Mouse (Mus musculus): ENCODE results near the gene Plin3. TPM values are rescaled to one million over a fixed set of nuclear protein-coding genes. Genes with fewer than 3 reads are reported as not detected.
"Not testable (repeated sequence)": the region's sequence is repeated elsewhere in the genome, so short reads cannot be mapped to it uniquely, and the experiment has no call there.

Gene Plin3
- polyA plus RNA-seq, 1 experiment from 2014 or later, result 18.3 TPM

- WGBS, result 24% methylated on average over 12 of the region's 12 CpGs
- Histone ChIP-seq H3K27me3 (no peaks in the 10 kb centered on the region), H3K9ac (peak overlapping the region; percentile 60), H3K4me2 (peak overlapping the region; percentile 68), H3K36me3 (ENCODE audit: poor library complexity, severe bottlenecking) (peaks cover 15% of the 10 kb centered on the region), H3K4me3 (peak overlapping the region; percentile 41), H3K9me3 (replicated peaks) (no peaks in the 10 kb centered on the region), H3K27ac (peak overlapping the region; percentile 59; the same call in 1 of the 2 replicates), H3K4me1 (peaks cover 9% of the 10 kb centered on the region)
- peak; percentile 88 for ATAC-seq
Observed at GRCm38 (mm10) chr17:56269153-56269630, 23.5 kb downstream of the Plin3 start.

- 64% methylated on average over 3 of the region's 3 CpGs for WGBS
Observed at GRCm38 (mm10) chr17:56266271-56266670, 26.4 kb downstream of the Plin3 start.

GRCm38 (mm10) chr17:56265869-56266268 is 26.8 kb downstream of the Plin3 start:
- Histone ChIP-seq H3K27ac (no peak overlapping the region), H3K36me3 (ENCODE audit: poor library complexity, severe bottlenecking) (peaks cover 32% of the 10 kb centered on the region), H3K9ac (no peak overlapping the region), H3K9me3 (replicated peaks) (no peaks in the 10 kb centered on the region), H3K27me3 (no peaks in the 10 kb centered on the region), H3K4me2 (no peak overlapping the region), H3K4me1 (peaks cover 24% of the 10 kb centered on the region), H3K4me3 (no peak overlapping the region)
- 91% methylated on average over 3 of the region's 3 CpGs for WGBS
- ATAC-seq, result no peak

More at GRCm38 (mm10) chr17:56266271-56266670, 26.4 kb downstream of the Plin3 start:
- no peak overlapping the region for H3K4me2 ChIP-seq
- no peak for ATAC-seq
- peaks cover 32% of the 10 kb centered on the region for H3K36me3 ChIP-seq (ENCODE audit: poor library complexity, severe bottlenecking)
- H3K4me3 ChIP-seq, result no peak overlapping the region
- H3K9me3 ChIP-seq (replicated peaks), result no peaks in the 10 kb centered on the region
- no peaks in the 10 kb centered on the region for H3K27me3 ChIP-seq
- H3K9ac ChIP-seq, result no peak overlapping the region
- H3K4me1 ChIP-seq, result peaks cover 20% of the 10 kb centered on the region
- no peak overlapping the region for H3K27ac ChIP-seq

- no peak for ATAC-seq
- peaks cover 31% of the 10 kb centered on the region for H3K4me1 ChIP-seq
- H3K9ac ChIP-seq, result no peak overlapping the region
- H3K27me3 ChIP-seq, result no peaks in the 10 kb centered on the region
- no peaks in the 10 kb centered on the region for H3K9me3 ChIP-seq (replicated peaks)
- H3K4me2 ChIP-seq, result no peak overlapping the region
- H3K4me3 ChIP-seq, result no peak overlapping the region
- no peak overlapping the region for H3K27ac ChIP-seq
- peaks cover 41% of the 10 kb centered on the region for H3K36me3 ChIP-seq (ENCODE audit: poor library complexity, severe bottlenecking)
- WGBS, result 95% methylated on average over 4 of the region's 4 CpGs
Observed at GRCm38 (mm10) chr17:56265011-56265410, 27.7 kb downstream of the Plin3 start.

- Histone ChIP-seq H3K27me3 (no peaks in the 10 kb centered on the region), H3K36me3 (ENCODE audit: poor library complexity, severe bottlenecking) (peaks cover 51% of the 10 kb centered on the region), H3K9me3 (replicated peaks) (no peaks in the 10 kb centered on the region), H3K4me2 (no peak overlapping the region), H3K4me1 (peaks cover 35% of the 10 kb centered on the region), H3K27ac (no peak overlapping the region), H3K4me3 (no peak overlapping the region), H3K9ac (no peak overlapping the region)
- ATAC-seq, result peak; percentile 78
- 23% methylated on average over 8 of the region's 8 CpGs for WGBS
Observed at GRCm38 (mm10) chr17:56264020-56264419, 28.7 kb downstream of the Plin3 start.

- Histone ChIP-seq H3K9me3 (replicated peaks) (no peaks in the 10 kb centered on the region), H3K9ac (peak overlapping the region; percentile 37; the same call in 1 of the 2 replicates), H3K27me3 (no peaks in the 10 kb centered on the region), H3K4me3 (no peak overlapping the region), H3K4me1 (peaks cover 45% of the 10 kb centered on the region), H3K27ac (no peak overlapping the region), H3K4me2 (no peak overlapping the region), H3K36me3 (ENCODE audit: poor library complexity, severe bottlenecking) (peaks cover 64% of the 10 kb centered on the region)
- ATAC-seq, result no peak
- WGBS, result 85% methylated on average over 3 of the region's 3 CpGs
Observed at GRCm38 (mm10) chr17:56262645-56263094, 30.0 kb downstream of the Plin3 start.

DNA sequence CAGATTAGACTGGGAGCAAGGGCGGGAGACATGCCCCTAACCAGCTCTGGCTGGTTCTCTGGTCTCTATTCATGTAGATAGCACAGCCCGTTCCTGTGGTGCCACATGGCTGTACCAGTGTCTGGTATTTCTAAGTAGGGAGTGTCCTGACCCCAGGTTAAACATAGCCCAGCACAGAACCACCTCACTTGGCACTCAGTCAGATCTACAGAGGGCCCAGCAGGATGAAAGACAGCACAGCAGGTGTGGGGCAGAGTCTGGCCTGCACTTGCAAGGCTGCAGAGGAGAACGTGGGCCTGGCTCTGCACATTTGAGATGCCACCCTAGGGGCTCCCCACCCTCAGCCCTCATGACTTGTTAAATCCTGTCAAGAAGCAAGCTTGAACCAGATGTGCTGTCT is 31.5 kb downstream of the Plin3 start:
- Histone ChIP-seq H3K36me3 (ENCODE audit: poor library complexity, severe bottlenecking) (peaks cover 66% of the 10 kb centered on the region), H3K4me1 (peaks cover 52% of the 10 kb centered on the region), H3K4me2 (no peak overlapping the region), H3K27me3 (no peaks in the 10 kb centered on the region), H3K9me3 (replicated peaks) (no peaks in the 10 kb centered on the region), H3K9ac (no peak overlapping the region), H3K27ac (no peak overlapping the region), H3K4me3 (no peak overlapping the region)
- WGBS, result 78% methylated on average over 3 of the region's 3 CpGs
- ATAC-seq, result no peak

DNA sequence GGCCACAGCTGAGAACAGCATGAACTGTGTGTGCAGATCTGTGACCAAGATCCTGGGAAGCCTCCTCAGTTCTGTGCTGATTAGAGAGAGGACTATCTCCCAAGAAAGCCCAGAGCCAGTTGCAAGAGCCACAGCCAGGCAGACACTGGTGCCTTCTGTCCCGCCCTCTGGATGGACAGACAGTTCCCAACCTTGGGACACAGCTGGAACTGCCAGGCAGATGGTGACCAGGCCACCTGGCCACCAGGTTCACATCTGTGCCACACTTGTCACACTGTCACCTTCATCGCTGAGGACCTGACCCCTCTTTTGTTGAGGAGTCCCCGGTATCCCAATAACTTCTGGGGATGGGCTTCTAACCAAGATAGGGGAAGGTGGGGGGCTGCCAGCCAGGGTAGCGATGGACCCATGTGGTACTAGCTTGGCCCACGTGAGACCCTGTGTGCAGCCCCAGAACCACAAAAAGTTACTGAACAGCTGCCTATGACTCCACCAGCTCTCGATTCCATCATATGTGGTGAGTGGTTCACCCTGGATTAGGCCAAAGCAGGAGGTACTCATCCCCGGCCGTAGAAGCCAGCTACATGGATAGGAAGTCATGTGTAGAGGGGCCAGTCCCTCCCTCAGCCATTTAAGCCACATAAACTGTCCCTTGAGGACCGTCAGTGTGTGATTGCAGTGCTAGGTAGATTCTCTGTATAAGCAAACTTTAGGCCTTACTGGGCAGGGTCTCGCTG is 33.2 kb downstream of the Plin3 start:
- Histone ChIP-seq H3K4me1 (peaks cover 58% of the 10 kb centered on the region), H3K27me3 (no peaks in the 10 kb centered on the region), H3K36me3 (ENCODE audit: poor library complexity, severe bottlenecking) (peaks cover 58% of the 10 kb centered on the region), H3K27ac (no peak overlapping the region), H3K9ac (peak overlapping the region; percentile 30), H3K4me3 (no peak overlapping the region), H3K9me3 (replicated peaks) (no peaks in the 10 kb centered on the region), H3K4me2 (peak overlapping the region; percentile 16; the same call in 1 of the 2 replicates)
- ATAC-seq, result no peak
- 89% methylated on average over 10 of the region's 10 CpGs for WGBS

DNA sequence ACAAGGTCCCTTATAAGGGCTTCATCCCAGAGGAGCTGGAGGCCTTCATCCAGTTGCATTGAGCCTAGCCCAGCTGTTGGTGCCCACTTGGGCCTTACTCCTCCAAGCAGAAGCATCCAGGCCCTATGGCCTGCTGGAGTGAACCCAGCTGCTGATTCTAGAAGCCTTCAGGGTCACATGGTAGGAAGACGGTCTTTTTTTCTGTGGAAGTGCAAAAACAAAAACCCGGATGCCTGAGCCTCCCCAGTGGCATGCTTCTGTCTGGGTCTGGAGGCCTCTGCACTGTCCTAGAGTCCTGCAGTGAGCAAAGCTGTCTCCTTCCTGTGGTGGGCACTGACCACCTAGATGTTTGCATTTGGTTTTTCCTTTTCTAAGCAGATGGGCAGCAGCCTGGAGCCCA is 33.9 kb downstream of the Plin3 start:
- H3K4me3 ChIP-seq; ATAC-seq; H3K9me3 ChIP-seq (replicated peaks); H3K27me3 ChIP-seq; H3K27ac ChIP-seq: not testable (repeated sequence)
- peaks cover 54% of the 10 kb centered on the region for H3K4me1 ChIP-seq
- H3K36me3 ChIP-seq (ENCODE audit: poor library complexity, severe bottlenecking), result peaks cover 58% of the 10 kb centered on the region
- WGBS, result 84% methylated on average over 2 of the region's 2 CpGs
- 0 out of 2 replicates have a peak overlapping the region, but pooled peaks have one; percentile 8 for H3K4me2 ChIP-seq
- H3K9ac ChIP-seq, result peak overlapping the region; percentile 30; the same call in 1 of the 2 replicates

- ATAC-seq; H3K27ac ChIP-seq; H3K27me3 ChIP-seq; H3K9ac ChIP-seq; H3K9me3 ChIP-seq (replicated peaks): not testable (repeated sequence)
- Histone ChIP-seq H3K36me3 (ENCODE audit: poor library complexity, severe bottlenecking) (peaks cover 58% of the 10 kb centered on the region), H3K4me3 (0 out of 2 replicates have a peak overlapping the region, but pooled peaks have one; percentile 72), H3K4me2 (peak overlapping the region; percentile 99), H3K4me1 (peaks cover 54% of the 10 kb centered on the region)
- WGBS, result 93% methylated on average over 19 of the region's 19 CpGs
Observed at GRCm38 (mm10) chr17:56258269-56258668, 34.4 kb downstream of the Plin3 start.

DNA sequence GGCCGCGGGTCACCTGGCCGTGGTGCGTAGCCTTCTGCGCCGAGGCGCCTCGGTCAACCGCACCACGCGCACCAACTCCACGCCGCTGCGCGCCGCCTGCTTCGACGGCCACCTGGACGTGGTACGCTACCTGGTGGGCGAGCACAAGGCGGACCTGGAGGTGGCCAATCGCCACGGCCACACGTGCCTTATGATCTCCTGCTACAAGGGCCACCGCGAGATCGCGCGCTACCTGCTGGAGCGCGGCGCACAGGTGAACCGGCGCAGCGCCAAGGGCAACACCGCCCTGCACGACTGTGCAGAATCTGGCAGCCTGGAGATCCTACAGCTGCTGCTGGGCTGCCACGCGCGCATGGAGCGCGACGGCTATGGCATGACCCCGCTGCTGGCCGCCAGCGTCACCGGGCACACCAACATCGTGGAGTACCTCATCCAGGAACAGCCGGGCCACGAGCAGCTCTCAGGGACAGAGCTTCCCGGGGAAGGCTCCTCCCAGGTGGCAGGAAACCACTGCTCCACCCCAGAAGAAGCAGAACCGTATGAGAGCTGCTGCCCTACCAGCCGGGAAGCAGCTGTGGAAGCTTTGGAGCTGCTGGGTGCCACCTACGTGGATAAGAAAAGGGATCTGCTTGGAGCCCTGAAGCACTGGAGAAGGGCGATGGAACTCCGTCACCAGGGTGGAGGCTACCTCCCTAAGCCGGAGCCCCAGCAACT is 35.3 kb downstream of the Plin3 start:
- ATAC-seq, result no peak
- Histone ChIP-seq H3K4me1 (peaks cover 50% of the 10 kb centered on the region), H3K27me3 (no peaks in the 10 kb centered on the region), H3K36me3 (ENCODE audit: poor library complexity, severe bottlenecking) (peaks cover 48% of the 10 kb centered on the region), H3K9me3 (replicated peaks) (no peaks in the 10 kb centered on the region), H3K9ac (peak overlapping the region; percentile 76), H3K4me3 (peak overlapping the region; percentile 72), H3K4me2 (peak overlapping the region; percentile 99), H3K27ac (no peak overlapping the region)
- WGBS, result 11% methylated on average over 55 of the region's 58 CpGs

All from forebrain, embryonic 13.5 days (tissue).